Mouse (Mus musculus) kidney, adult 18-20 months (tissue): ENCODE results near the gene Washc3.

Source experiments
- DNase-seq: peaks from one replicate; pipeline ENCODE4 v3.0.0; 2021

Gene Washc3

DNA sequence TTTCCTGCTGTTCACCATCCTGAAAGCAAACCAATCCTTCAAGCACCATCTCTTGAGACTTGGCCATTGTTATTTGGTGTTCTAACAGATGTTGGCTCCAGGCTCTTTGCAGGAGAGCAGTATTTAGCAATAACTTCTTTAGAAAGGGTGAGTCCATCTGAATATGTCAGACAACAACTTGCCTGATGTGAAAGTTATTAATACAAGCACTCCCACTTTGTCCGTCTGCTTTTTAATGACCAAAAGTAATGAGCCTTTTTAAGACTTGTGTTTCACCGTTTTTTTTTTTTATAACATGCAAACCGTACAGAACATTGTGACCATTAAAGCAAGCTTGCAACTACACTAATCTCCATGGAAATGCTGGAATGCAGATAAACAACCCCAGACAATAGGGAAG, 60.3 kb downstream of the Washc3 start:
- no peak for DNase-seq

DNA sequence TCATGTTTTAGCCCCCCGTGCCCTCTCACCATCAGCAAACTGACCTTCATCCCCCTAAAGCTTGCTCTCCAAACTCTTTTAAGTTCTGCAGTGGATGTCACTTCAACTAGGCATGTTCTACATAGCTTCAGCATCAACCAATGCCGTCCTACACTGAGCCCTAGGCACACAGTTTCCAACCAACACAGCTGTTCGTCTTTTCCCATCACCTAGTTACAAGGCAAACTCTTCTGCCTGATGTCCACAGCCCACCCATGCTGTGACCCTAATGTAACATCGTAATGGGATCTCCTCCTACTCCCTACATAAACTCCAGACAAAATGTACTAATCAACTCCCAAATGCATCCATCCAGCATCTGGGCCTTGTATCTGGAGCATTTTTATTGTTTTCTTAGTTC, 62.5 kb downstream of the Washc3 start:
- no peak for DNase-seq

DNA sequence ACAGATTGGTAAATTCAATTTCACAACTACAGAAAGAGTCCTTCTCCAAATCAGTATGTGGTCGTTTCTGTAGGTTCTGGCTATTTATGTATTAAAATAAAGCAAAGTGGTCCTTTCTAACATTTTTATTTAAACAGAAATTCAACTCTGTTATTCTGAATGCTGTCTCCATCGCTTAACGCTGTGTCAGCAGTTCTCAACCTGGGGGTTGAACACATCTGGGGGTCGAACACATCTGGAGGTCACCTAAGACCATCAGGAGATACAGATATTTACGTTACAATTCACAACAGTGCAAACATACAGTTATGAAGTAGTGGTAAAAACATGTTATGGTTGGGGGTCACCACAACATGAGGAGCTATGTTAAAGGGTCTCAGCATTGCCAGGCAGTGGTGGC, 73.2 kb downstream of the Washc3 start:
- no peak for DNase-seq

DNA sequence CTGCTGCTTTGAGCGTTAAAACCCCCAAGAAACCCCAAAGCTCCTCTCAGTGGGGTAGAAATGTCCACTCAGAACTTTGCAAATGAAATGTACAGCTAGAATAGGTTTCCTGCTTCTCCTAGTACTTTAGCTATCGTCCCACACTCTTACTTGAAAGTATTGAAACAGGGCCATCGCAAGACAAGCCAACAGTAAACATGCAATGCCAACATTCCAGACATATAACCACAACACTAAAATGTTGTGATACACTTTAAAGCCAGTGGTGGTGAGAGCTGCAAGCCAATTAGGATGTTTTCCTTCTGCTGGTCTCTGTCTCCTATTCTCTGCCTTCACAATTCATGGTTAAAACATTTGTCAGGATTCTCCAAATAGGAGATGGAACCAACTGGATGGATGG, 80.8 kb downstream of the Washc3 start:
- no peak for DNase-seq

- no peak for DNase-seq
Observed at GRCm38 (mm10) chr10:88284343-88284990, 83.6 kb downstream of the Washc3 start.

DNA sequence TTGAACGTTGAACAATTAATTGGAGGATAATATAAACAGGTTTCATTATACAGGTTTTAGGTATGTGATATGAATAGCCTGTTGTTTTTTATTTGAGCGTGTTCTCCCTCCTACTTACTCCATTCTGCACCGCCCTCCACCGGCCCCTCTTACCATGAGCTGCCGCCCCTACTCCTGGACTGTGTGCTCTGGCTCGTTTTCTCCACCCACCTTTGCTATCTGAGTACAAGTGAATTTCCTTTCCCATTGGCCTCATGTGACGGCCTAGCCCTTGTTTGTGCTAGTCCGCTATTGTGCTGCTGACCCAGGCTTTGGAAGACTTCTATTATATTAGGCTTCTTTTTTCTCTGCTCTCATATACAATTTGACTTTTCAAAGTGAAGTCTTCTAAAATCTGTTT, 86.4 kb downstream of the Washc3 start:
- no peak for DNase-seq

DNA sequence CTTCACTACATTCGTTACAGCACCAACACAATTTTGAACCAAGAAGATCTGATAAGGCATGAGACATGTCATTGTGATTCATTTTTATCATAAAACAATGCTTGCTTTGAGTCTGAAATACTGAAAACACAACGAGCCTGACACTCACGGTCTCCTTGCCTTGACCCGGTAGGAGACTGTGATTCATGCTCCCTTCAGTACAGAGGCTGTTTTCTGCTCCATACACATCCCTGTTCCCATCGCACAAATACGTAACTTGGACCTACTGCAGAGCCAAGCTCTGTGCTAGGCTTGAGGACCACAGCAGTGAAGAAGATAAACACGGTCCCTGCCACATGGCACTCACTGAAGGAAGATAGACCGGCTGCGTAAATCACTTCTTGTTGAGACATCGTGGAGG, 87.2 kb downstream of the Washc3 start:
- DNase-seq, result no peak

- DNase-seq, result no peak
Observed at GRCm38 (mm10) chr10:88295091-88295490, 94.2 kb downstream of the Washc3 start.
